Mouse (Mus musculus) left cerebral cortex, adult 8-10 months (tissue): ENCODE measurements around the gene Olfr156. TPM values are rescaled to one million over a fixed set of nuclear protein-coding genes. Genes with fewer than 3 reads are reported as not detected.

ENCODE experiments used
- total RNA-seq, 4 experiments: library from RNA; stranded (reverse); gene quantifications; 2 replicates each; pipeline ENCODE4 v1.2.4; 2022

Olfr156 gene
- total RNA-seq, 4 experiments from 2014 or later, result not detected

Other genes with a start within 250 kb of the Olfr156 start
- gene Rgp1, start 245.2 kb downstream of the Olfr156 start, total RNA-seq, result 10 to 100 TPM; 47.0 to 60.5 (median 49.8) TPM
- 10 to 100 TPM; 62.1 to 69.7 (median 65.6) TPM for gene Gba2, start 245.0 kb downstream of the Olfr156 start, total RNA-seq
- gene Msmp, start 239.4 kb downstream of the Olfr156 start, total RNA-seq, result 1 to 10 TPM in 1 of 4 experiments, not detected in 3; 1.1 TPM
- gene Npr2, start 192.0 kb downstream of the Olfr156 start, total RNA-seq, result 10 to 100 TPM; 42.5 to 60.2 (median 56.9) TPM
- gene Spag8, start 170.3 kb downstream of the Olfr156 start, total RNA-seq, result 1 to 10 TPM; 1.3 to 1.6 (median 1.5) TPM
- gene Hint2, start 167.4 kb downstream of the Olfr156 start, total RNA-seq, result 10 to 100 TPM; 29.6 to 46.8 (median 41.6) TPM
- gene Tmem8b, start 154.9 kb downstream of the Olfr156 start, total RNA-seq, result 10 to 100 TPM; 56.5 to 59.6 (median 57.4) TPM
- 1 to 10 TPM; 1.2 to 2.0 (median 1.6) TPM for gene Fam221b, start 154.8 kb downstream of the Olfr156 start, total RNA-seq
- gene Olfr70, start 123.1 kb downstream of the Olfr156 start, total RNA-seq, result not detected
- not detected for gene Olfr71, start 113.6 kb downstream of the Olfr156 start, total RNA-seq
- under 1 TPM; 0.60 to 0.91 (median 0.75) TPM for gene Hrct1, start 96.7 kb downstream of the Olfr156 start, total RNA-seq
- under 1 TPM; 0.39 to 0.91 (median 0.81) TPM for gene Spaar, start 93.9 kb downstream of the Olfr156 start, total RNA-seq
- gene Olfr159, start 52.9 kb downstream of the Olfr156 start, total RNA-seq, result under 1 TPM in 1 of 4 experiments, not detected in 3; 0.42 TPM
- not detected for gene Olfr157, start 16.3 kb upstream of the Olfr156 start, total RNA-seq
- not detected for gene Olfr155, start 27.7 kb upstream of the Olfr156 start, total RNA-seq
- 1 to 10 TPM; 8.1 to 8.8 (median 8.3) TPM for gene Reck, start 51.6 kb upstream of the Olfr156 start, total RNA-seq
- gene Glipr2, start 133.5 kb upstream of the Olfr156 start, total RNA-seq, result 1 to 10 TPM; 3.0 to 4.9 (median 3.3) TPM
- not detected for gene Ccin, start 159.6 kb upstream of the Olfr156 start, total RNA-seq
- 100 to 1,000 TPM; 270 to 279 (median 276) TPM for gene Clta, start 180.6 kb upstream of the Olfr156 start, total RNA-seq